Mouse (Mus musculus) embryonic facial prominence, embryonic 10.5 days (tissue): ENCODE results near the gene Plekha7. TPM values are rescaled to one million over a fixed set of nuclear protein-coding genes. Genes with fewer than 3 reads are reported as not detected.

Experiments used
- DNase-seq: peaks from one replicate; pipeline ENCODE4 v3.0.0-alpha.2; 2017; ENCODE audit warnings: low spot score
- H3K27ac ChIP-seq: fragments of 300-500 bp; sonication (generic); replicated peaks from 2 replicates; pipeline ENCODE4 v1.5.1; 2016; ENCODE audit warnings: mild to moderate bottlenecking
- H3K27me3 ChIP-seq: fragments of 300-500 bp; sonication (generic); replicated peaks from 2 replicates; pipeline ENCODE4 v1.6.1; 2016; ENCODE audit warnings: low read depth, mild to moderate bottlenecking; ENCODE audit not compliant: poor library complexity, severe bottlenecking
- H3K36me3 ChIP-seq: fragments of 300-500 bp; sonication (generic); replicated peaks from 2 replicates; pipeline ENCODE4 v1.6.1; 2016; ENCODE audit warnings: mild to moderate bottlenecking, moderate library complexity
- H3K4me1 ChIP-seq: fragments of 300-500 bp; sonication (generic); 2 replicates; pipeline ENCODE4 v1.6.1; 2016
- H3K4me3 ChIP-seq: fragments of 300-500 bp; sonication (generic); 2 replicates; pipeline ENCODE4 v1.5.1; 2016; ENCODE audit warnings: mild to moderate bottlenecking, moderate library complexity
- H3K9me3 ChIP-seq: fragments of 300-500 bp; sonication (generic); 2 replicates; pipeline ENCODE4 v1.6.1; 2016; ENCODE audit warnings: mild to moderate bottlenecking
- WGBS: fragments of 180-500 bp; shearing (Covaris S2); methylation state at CpG from one replicate; pipeline ENCODE4 v1.1.7; 2016; 5-methylcytosine and 5-hydroxymethylcytosine counted together
- polyA plus RNA-seq: library from polyadenylated mRNA; unstranded; fragments of >200 nt; fragmentation: Nextera tagmentation; extraction: Ambion mirVana; gene quantifications from 2 replicates; pipeline ENCODE4 v1.2.1, GENCODE M21; 2016

The Plekha7 gene
- polyA plus RNA-seq, 1 experiment from 2014 or later: 14.9 TPM

GRCm38 (mm10) chr7:116286173-116286572 lies 22.0 kb downstream of the Plekha7 start:
- 80% methylated on average over 12 of the region's 12 CpGs for WGBS
- no peaks in the 10 kb centered on the region for H3K36me3 ChIP-seq
- H3K4me1 ChIP-seq: peaks cover 72% of the 10 kb centered on the region
- no peak overlapping the region for H3K4me3 ChIP-seq
- no peak for DNase-seq
- no peaks in the 10 kb centered on the region for H3K9me3 ChIP-seq
- no peak overlapping the region; the same call in 1 of the 2 replicates for H3K27ac ChIP-seq
- no peaks in the 10 kb centered on the region for H3K27me3 ChIP-seq

GRCm38 (mm10) chr7:116285216-116285615 lies 23.0 kb downstream of the Plekha7 start:
- H3K4me1 ChIP-seq: peaks cover 81% of the 10 kb centered on the region

GRCm38 (mm10) chr7:116282755-116283154 lies 25.4 kb downstream of the Plekha7 start:
- DNase-seq: peak; percentile 71
- H3K36me3 ChIP-seq: no peaks in the 10 kb centered on the region
- H3K27ac ChIP-seq: peak overlapping the region; percentile 68
- no peaks in the 10 kb centered on the region for H3K9me3 ChIP-seq
- H3K4me1 ChIP-seq: peaks cover 94% of the 10 kb centered on the region
- H3K27me3 ChIP-seq: no peaks in the 10 kb centered on the region
- 11% methylated on average over 11 of the region's 11 CpGs for WGBS
- H3K4me3 ChIP-seq: 0 out of 2 replicates have a peak overlapping the region, but pooled peaks have one; percentile 21

More at GRCm38 (mm10) chr7:116285216-116285615, 23.0 kb downstream of the Plekha7 start:
- Histone ChIP-seq H3K4me3 (no peak overlapping the region), H3K9me3 (no peaks in the 10 kb centered on the region), H3K27me3 (no peaks in the 10 kb centered on the region), H3K27ac (no peak overlapping the region), H3K36me3 (no peaks in the 10 kb centered on the region)
- no peak for DNase-seq
- 68% methylated on average over 1 of the region's 1 CpGs for WGBS

- peak; percentile 62 for DNase-seq
Measured at GRCm38 (mm10) chr7:116280126-116280525, 28.1 kb downstream of the Plekha7 start.

GRCm38 (mm10) chr7:116278280-116278679 lies 29.9 kb downstream of the Plekha7 start:
- Histone ChIP-seq H3K4me1 (peaks cover 66% of the 10 kb centered on the region), H3K9me3 (no peaks in the 10 kb centered on the region), H3K27ac (peak overlapping the region; percentile 45), H3K36me3 (no peaks in the 10 kb centered on the region), H3K27me3 (no peaks in the 10 kb centered on the region), H3K4me3 (no peak overlapping the region)
- no peak for DNase-seq
- 33% methylated on average over 9 of the region's 9 CpGs for WGBS

More at GRCm38 (mm10) chr7:116280126-116280525, 28.1 kb downstream of the Plekha7 start:
- WGBS: 35% methylated on average over 5 of the region's 5 CpGs
- Histone ChIP-seq H3K9me3 (no peaks in the 10 kb centered on the region), H3K27me3 (no peaks in the 10 kb centered on the region), H3K27ac (peak overlapping the region; percentile 58), H3K4me1 (peaks cover 72% of the 10 kb centered on the region), H3K36me3 (no peaks in the 10 kb centered on the region), H3K4me3 (no peak overlapping the region)

GRCm38 (mm10) chr7:116276315-116276714 lies 31.9 kb downstream of the Plekha7 start:
- Histone ChIP-seq H3K9me3 (0 out of 2 replicates have a peak, but pooled peaks cover 5% of the 10 kb centered on the region), H3K36me3 (no peaks in the 10 kb centered on the region), H3K27ac (no peak overlapping the region), H3K27me3 (no peaks in the 10 kb centered on the region), H3K4me1 (peaks cover 48% of the 10 kb centered on the region), H3K4me3 (no peak overlapping the region)
- no peak for DNase-seq

GRCm38 (mm10) chr7:116273111-116273510 lies 35.1 kb downstream of the Plekha7 start:
- WGBS: 77% methylated on average over 6 of the region's 6 CpGs
- 0 out of 2 replicates have a peak, but pooled peaks cover 5% of the 10 kb centered on the region for H3K9me3 ChIP-seq
- H3K4me3 ChIP-seq: no peak overlapping the region
- H3K27me3 ChIP-seq: no peaks in the 10 kb centered on the region
- no peak for DNase-seq
- H3K36me3 ChIP-seq: no peaks in the 10 kb centered on the region
- H3K27ac ChIP-seq: no peak overlapping the region
- peaks cover 41% of the 10 kb centered on the region for H3K4me1 ChIP-seq

GRCm38 (mm10) chr7:116269501-116269995 lies 38.6 kb downstream of the Plekha7 start:
- WGBS: 48% methylated on average over 6 of the region's 6 CpGs
- peak overlapping the region; percentile 4; the same call in 1 of the 2 replicates for H3K27ac ChIP-seq
- H3K9me3 ChIP-seq: 0 out of 2 replicates have a peak, but pooled peaks cover 5% of the 10 kb centered on the region
- H3K36me3 ChIP-seq: no peaks in the 10 kb centered on the region
- DNase-seq: no peak
- no peaks in the 10 kb centered on the region for H3K27me3 ChIP-seq
- peaks cover 37% of the 10 kb centered on the region for H3K4me1 ChIP-seq
- H3K4me3 ChIP-seq: no peak overlapping the region

GRCm38 (mm10) chr7:116268113-116268926 lies 39.9 kb downstream of the Plekha7 start:
- Histone ChIP-seq H3K27ac (no peak overlapping the region), H3K4me3 (no peak overlapping the region), H3K9me3 (0 out of 2 replicates have a peak, but pooled peaks cover 5% of the 10 kb centered on the region), H3K27me3 (no peaks in the 10 kb centered on the region; the same call in 1 of the 2 replicates), H3K36me3 (no peaks in the 10 kb centered on the region), H3K4me1 (peaks cover 43% of the 10 kb centered on the region)
- no peak for DNase-seq
- WGBS: 60% methylated on average over 13 of the region's 13 CpGs

GRCm38 (mm10) chr7:116263281-116263680 lies 44.9 kb downstream of the Plekha7 start:
- DNase-seq: no peak
- no peaks in the 10 kb centered on the region for H3K36me3 ChIP-seq
- H3K27ac ChIP-seq: peak overlapping the region; percentile 11
- H3K9me3 ChIP-seq: no peaks in the 10 kb centered on the region
- WGBS: 43% methylated on average over 7 of the region's 7 CpGs
- no peak overlapping the region for H3K4me3 ChIP-seq
- no peaks in the 10 kb centered on the region; the same call in 1 of the 2 replicates for H3K27me3 ChIP-seq
- H3K4me1 ChIP-seq: peaks cover 41% of the 10 kb centered on the region

GRCm38 (mm10) chr7:116262508-116262907 lies 45.7 kb downstream of the Plekha7 start:
- 23% methylated on average over 2 of the region's 2 CpGs for WGBS
- H3K27ac ChIP-seq: peak overlapping the region; percentile 11; the same call in 1 of the 2 replicates
- H3K4me3 ChIP-seq: no peak overlapping the region

GRCm38 (mm10) chr7:116262101-116262500 lies 46.1 kb downstream of the Plekha7 start:
- DNase-seq: no peak
- no peaks in the 10 kb centered on the region; the same call in 1 of the 2 replicates for H3K27me3 ChIP-seq
- H3K9me3 ChIP-seq: no peaks in the 10 kb centered on the region
- no peak overlapping the region for H3K4me3 ChIP-seq
- no peaks in the 10 kb centered on the region for H3K36me3 ChIP-seq
- H3K4me1 ChIP-seq: peaks cover 37% of the 10 kb centered on the region
- no peak overlapping the region for H3K27ac ChIP-seq
- WGBS: 45% methylated on average over 4 of the region's 4 CpGs

More at GRCm38 (mm10) chr7:116262508-116262907, 45.7 kb downstream of the Plekha7 start:
- H3K27me3 ChIP-seq: no peaks in the 10 kb centered on the region; the same call in 1 of the 2 replicates
- H3K36me3 ChIP-seq: no peaks in the 10 kb centered on the region
- DNase-seq: no peak
- no peaks in the 10 kb centered on the region for H3K9me3 ChIP-seq
- peaks cover 37% of the 10 kb centered on the region for H3K4me1 ChIP-seq
